Mouse (Mus musculus) heart, adult 2 months (tissue): Measurements from ENCODE around the gene Sema5a. TPM values are rescaled to one million over a fixed set of nuclear protein-coding genes. Genes with fewer than 3 reads are reported as not detected.
A peak's percentile ranks its signal among the peaks of the same experiment; 100 is the strongest.

ENCODE experiments used
- DNase-seq, 2 experiments: peaks; one replicate each; pipeline ENCODE4 v3.0.0; 2021
- H3K27ac ChIP-seq: fragments of 200-600 bp; 2 replicates; pipeline ENCODE4 v1.8.1; 2022
- H3K27me3 ChIP-seq: fragments of 200-500 bp; 2 replicates; pipeline ENCODE4 v1.6.1; 2012; ENCODE audit warnings: mild to moderate bottlenecking, low read length, inconsistent platforms, mixed read lengths; ENCODE audit not compliant: control insufficient read depth, insufficient read depth
- H3K36me3 ChIP-seq: fragments of 200-500 bp; 2 replicates; pipeline ENCODE4 v1.6.1; 2012; ENCODE audit warnings: low read length, inconsistent platforms; ENCODE audit not compliant: control insufficient read depth, insufficient read depth
- H3K4me1 ChIP-seq: fragments of 200-500 bp; 2 replicates; pipeline ENCODE4 v1.6.1; 2011; ENCODE audit warnings: low read length; ENCODE audit not compliant: control insufficient read depth, insufficient read depth
- H3K4me3 ChIP-seq: fragments of 200-600 bp; 2 replicates; pipeline ENCODE4 v1.8.1; 2022
- H3K79me2 ChIP-seq: fragments of 200-500 bp; replicated peaks from 2 replicates; pipeline ENCODE4 v1.6.1; 2012; ENCODE audit warnings: mild to moderate bottlenecking, inconsistent platforms, low read length, moderate library complexity, mixed read lengths; ENCODE audit not compliant: control insufficient read depth, insufficient read depth
- H3K9ac ChIP-seq: fragments of 200-500 bp; 2 replicates; pipeline ENCODE4 v1.6.1; 2012; ENCODE audit warnings: low read depth, mild to moderate bottlenecking, control low read depth, inconsistent platforms, low read length, mixed read lengths
- CTCF ChIP-seq: fragments of 200-600 bp; IDR thresholded peaks from 2 replicates; pipeline ENCODE4 v1.8.1; 2022; ENCODE audit warnings: antibody characterized with exemption, mild to moderate bottlenecking, moderate library complexity
- EP300 ChIP-seq: fragments of 200-500 bp; IDR thresholded peaks from 2 replicates; pipeline ENCODE4 v1.6.1; 2011; ENCODE audit warnings: low read depth, low read length, control low read depth; ENCODE audit not compliant: insufficient read depth
- POLR2A ChIP-seq: fragments of 200-500 bp; IDR thresholded peaks from 2 replicates; pipeline ENCODE4 v1.6.1; 2011; ENCODE audit warnings: mild to moderate bottlenecking, low read depth, low read length, control low read depth; ENCODE audit not compliant: insufficient read depth
- WGBS: fragments of 180-500 bp; shearing (Covaris S2); methylation state at CpG from one replicate; pipeline ENCODE4 v1.1.7; 2018; 5-methylcytosine and 5-hydroxymethylcytosine counted together
- intact Hi-C: fragments of 180-260 bp; cut with DNase I; formaldehyde crosslinking; loops from one replicate; pipeline ENCODE4 v1.15.1; 2025
- polyA plus RNA-seq: library from polyadenylated mRNA; depleted of rRNA; stranded (reverse); fragments of >200 nt; gene quantifications from 2 replicates; pipeline ENCODE4 v1.2.3, GENCODE M21; 2012; rRNA removed
- total RNA-seq, 2 experiments: library from RNA; stranded (reverse); gene quantifications; 2 replicates each; pipeline ENCODE4 v1.2.3; 2021

Sema5a gene
- total and polyA plus RNA-seq, 3 experiments, result 1.8 to 10.6 (median 7.9) TPM

DNA sequence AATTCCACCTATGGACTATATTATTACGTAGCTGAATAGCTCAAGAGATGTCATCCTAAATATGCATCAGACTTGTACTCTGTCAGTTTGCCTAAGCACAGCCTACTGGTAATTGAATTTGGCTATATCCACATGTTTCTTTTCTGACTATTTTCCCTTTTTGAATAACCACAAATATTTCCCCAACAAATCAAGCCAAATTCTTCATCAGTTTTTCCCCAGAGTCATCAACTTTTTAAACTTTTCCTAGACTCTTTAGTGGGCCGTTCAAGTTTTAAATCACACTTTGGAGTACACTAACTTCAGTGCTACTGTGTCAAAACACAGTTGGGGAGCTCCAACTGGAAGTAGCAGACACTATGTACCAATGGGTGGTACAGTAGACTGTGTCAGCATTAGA, 448.4 kb downstream of the Sema5a start:
- no peak overlapping the region for H3K9ac ChIP-seq
- intact Hi-C loops, result no loop called here
- no peak for TF ChIP-seq CTCF
- no peak for TF ChIP-seq POLR2A
- TF ChIP-seq EP300, result no peak
- no peaks in the 10 kb centered on the region for H3K79me2 ChIP-seq
- H3K4me3 ChIP-seq, result no peak overlapping the region
- H3K4me1 ChIP-seq, result no peaks in the 10 kb centered on the region
- no peaks in the 10 kb centered on the region for H3K27me3 ChIP-seq
- 74% methylated on average over 2 of the region's 2 CpGs for WGBS
- no peak overlapping the region for H3K27ac ChIP-seq
- no peaks in the 10 kb centered on the region for H3K36me3 ChIP-seq
- no peak for DNase-seq

DNA sequence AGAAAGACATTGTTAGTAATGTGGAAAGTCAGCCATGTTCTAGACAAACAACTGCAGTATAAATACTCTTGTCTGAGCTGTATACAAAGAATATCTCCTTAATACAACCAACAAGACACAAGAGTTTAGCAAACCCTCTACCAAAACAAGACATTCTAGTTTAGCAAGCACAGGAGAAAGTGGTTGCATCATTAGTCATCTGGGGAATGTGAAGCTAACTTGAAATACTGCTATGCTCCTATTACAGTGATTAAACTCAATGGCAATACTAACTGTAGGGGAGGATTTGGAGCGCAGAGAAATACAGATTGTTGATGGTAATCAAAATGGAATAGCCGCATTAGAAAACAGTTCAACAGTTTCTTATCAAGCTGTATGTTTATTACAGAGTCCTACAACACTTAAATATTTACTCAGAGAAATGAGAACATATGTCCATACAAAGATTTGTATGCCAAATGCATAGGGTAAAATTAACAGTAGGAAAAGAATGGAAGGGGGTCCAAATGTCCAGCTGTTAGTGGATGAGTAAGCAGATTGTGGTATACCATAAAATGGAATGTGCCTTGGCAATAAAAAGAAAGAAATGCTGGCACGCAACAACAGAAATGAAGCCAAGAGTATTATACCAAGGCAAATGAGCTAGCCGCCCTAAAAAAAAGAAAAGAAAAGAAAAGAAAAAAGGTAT, 472.8 kb downstream of the Sema5a start:
- no peaks in the 10 kb centered on the region for H3K36me3 ChIP-seq
- TF ChIP-seq EP300 (no peak), CTCF (no peak), POLR2A (no peak)
- H3K27ac ChIP-seq, result no peak overlapping the region
- H3K4me3 ChIP-seq, result no peak overlapping the region
- H3K9ac ChIP-seq, result no peak overlapping the region
- H3K4me1 ChIP-seq, result no peaks in the 10 kb centered on the region; the same call in 1 of the 2 replicates
- no peak for DNase-seq
- H3K27me3 ChIP-seq, result no peaks in the 10 kb centered on the region
- intact Hi-C loops, result no loop called here
- H3K79me2 ChIP-seq, result no peaks in the 10 kb centered on the region
- WGBS, result 84% methylated on average over 4 of the region's 4 CpGs

DNA sequence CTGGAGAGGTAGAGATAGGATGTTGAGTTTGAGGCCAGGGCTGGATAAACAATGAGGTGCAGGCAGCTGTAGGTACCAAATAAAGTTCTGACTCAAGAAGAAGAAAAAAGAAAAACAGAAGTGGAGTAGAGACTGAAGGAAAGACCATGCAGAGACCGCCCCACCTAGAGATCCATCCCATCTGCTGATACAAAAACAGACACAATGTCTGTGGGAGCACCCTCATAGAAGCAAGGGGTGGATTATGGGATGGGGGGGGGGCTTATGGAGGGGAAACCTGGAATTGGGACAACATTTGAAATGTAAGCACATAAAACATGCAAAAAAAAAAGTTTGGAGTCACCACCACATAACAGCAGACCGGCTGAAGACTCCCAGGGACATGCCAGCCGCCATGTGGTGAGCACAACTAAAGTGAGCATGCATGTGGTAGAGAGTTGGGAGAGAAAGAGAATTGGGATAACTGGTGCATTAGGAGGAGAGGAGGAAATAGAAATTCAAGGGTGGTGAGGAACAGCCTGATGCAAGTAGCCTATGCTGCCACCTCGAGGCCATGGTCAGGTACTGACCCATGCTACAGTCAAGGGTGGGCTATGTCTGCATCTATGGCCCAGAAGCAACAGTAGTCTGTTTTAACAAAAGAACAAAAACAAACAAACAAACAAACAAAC, 473.8 kb downstream of the Sema5a start:
- intact Hi-C loops, result loop anchor here (2.0 kb wide), 2 partner anchors 472 to 706 kb away; no protein-coding TSS in a partner anchor
- Histone ChIP-seq H3K79me2 (no peaks in the 10 kb centered on the region), H3K4me3 (no peak overlapping the region), H3K27ac (no peak overlapping the region), H3K9ac (no peak overlapping the region), H3K4me1 (no peaks in the 10 kb centered on the region; the same call in 1 of the 2 replicates), H3K27me3 (no peaks in the 10 kb centered on the region), H3K36me3 (no peaks in the 10 kb centered on the region)
- peak; percentile 10 to 61 for DNase-seq
- WGBS, result 30% methylated on average over 4 of the region's 4 CpGs
- TF ChIP-seq EP300 (peak; percentile 75; the same call in 1 of the 2 replicates), CTCF (peak; percentile 84), POLR2A (no peak)

DNA sequence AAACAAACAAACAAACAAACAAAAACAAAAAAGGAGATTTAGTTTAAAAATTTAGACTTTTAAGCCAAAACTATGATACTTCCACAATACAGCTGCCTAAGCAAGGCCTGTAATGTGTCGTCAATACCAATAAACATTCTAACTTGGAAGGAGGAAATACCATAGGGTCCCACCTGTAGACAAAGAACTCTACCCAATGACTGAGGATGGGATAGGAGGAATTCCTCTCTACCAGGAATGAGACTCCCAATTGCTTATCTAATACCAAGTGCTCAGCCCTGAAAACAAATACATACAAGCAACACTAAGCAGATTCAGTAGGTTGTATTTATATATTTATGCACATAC, 474.3 kb downstream of the Sema5a start:
- Histone ChIP-seq H3K4me1 (no peaks in the 10 kb centered on the region; the same call in 1 of the 2 replicates), H3K27ac (no peak overlapping the region), H3K4me3 (no peak overlapping the region), H3K36me3 (no peaks in the 10 kb centered on the region), H3K9ac (no peak overlapping the region), H3K79me2 (no peaks in the 10 kb centered on the region), H3K27me3 (no peaks in the 10 kb centered on the region)
- no peak for DNase-seq
- intact Hi-C loops, result loop anchor here (2.0 kb wide), 2 partner anchors 472 to 706 kb away; no protein-coding TSS in a partner anchor
- 95% methylated on average over 1 of the region's 1 CpGs for whole genome bisulfite sequencing
- TF ChIP-seq CTCF, result no peak
- TF ChIP-seq EP300, result no peak
- no peak for TF ChIP-seq POLR2A

DNA sequence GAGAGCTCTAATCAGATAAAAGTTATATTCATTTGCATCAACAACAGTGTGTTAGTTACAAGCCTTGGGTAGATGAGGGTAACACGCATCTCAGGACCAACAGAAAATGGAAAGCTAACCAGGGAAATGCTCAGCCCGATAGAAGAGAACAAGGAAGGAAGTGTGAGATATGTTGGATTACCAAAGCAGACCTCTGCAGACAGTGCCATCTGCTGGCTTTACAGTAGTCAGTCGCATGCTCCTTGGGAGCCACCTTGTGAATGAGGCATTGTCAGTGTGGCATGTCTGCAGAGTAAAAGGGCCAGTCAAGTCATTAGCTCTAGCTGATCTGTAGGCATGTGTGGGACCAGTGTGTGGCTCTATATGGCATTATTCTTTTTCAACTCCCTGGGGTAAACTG, 486.2 kb downstream of the Sema5a start:
- Histone ChIP-seq H3K36me3 (no peaks in the 10 kb centered on the region), H3K27ac (no peak overlapping the region), H3K9ac (no peak overlapping the region), H3K4me1 (no peaks in the 10 kb centered on the region), H3K27me3 (no peaks in the 10 kb centered on the region; the same call in 1 of the 2 replicates), H3K79me2 (no peaks in the 10 kb centered on the region), H3K4me3 (no peak overlapping the region)
- TF ChIP-seq CTCF (peak; percentile 64), POLR2A (no peak)
- 15% methylated on average over 3 of the region's 3 CpGs for WGBS
- intact Hi-C loops, result no loop called here
- DNase-seq, result no peak

Other genes starting within 250 kb of the Sema5a start
- not detected for gene Tas2r119, start 67.5 kb upstream of the Sema5a start, total RNA-seq
- not detected in 2 replicates for gene Tas2r119, start 67.5 kb upstream of the Sema5a start, polyA plus RNA-seq